In genomic region chr5:139921666-139922065, GRCm38 (mm10) we compare ENCODE assay signal across 23 mouse cellular contexts. TPM values are rescaled to one million over a fixed set of nuclear protein-coding genes. Genes with fewer than 3 reads are reported as not detected.
DNase-seq lines count a peak whose midpoint lies in the region; ATAC-seq and TF ChIP-seq lines count a peak whose summit lies in the region.
"Had no signal": no experiment of that assay in that cellular context is flagged by ENCODE, and none has a peak within 500 bp of the region (broad histone marks: within the 10 kb centered on the region; RNA-seq: fewer than 3 reads in every experiment).

No protein-coding gene starts in this region.

- TF ChIP-seq CTCF in C2C12 (IDR thresholded peaks at IDR 0.05; ENCODE audit: control insufficient read depth, insufficient read depth, insufficient read length), result no peak

- H3K27ac ChIP-seq in hindbrain, embryonic 16.5 days (ENCODE audit: low read depth, low read length), result no peak overlapping the region
- H3K27ac ChIP-seq: forebrain, embryonic 12.5 days; forebrain, embryonic 15.5 days; heart, embryonic 13.5 days; hindbrain, embryonic 12.5 days; hindbrain, embryonic 15.5 days; intestine, embryonic 15.5 days had no signal

- no peak overlapping the region for H3K4me2 ChIP-seq in hindbrain, embryonic 16.5 days (ENCODE audit: low read length)
- H3K4me2 ChIP-seq: forebrain, embryonic 12.5 days; forebrain, embryonic 15.5 days; heart, embryonic 13.5 days; hindbrain, embryonic 12.5 days; hindbrain, embryonic 15.5 days; intestine, embryonic 15.5 days had no signal

- no peaks in the 10 kb centered on the region for H3K36me3 ChIP-seq in C2C12 (ENCODE audit: control insufficient read depth, insufficient read depth)
- H3K36me3 ChIP-seq in hindbrain, embryonic 16.5 days (ENCODE audit: control insufficient read depth, insufficient read depth, low read length), result no peaks in the 10 kb centered on the region
- H3K36me3 ChIP-seq: forebrain, embryonic 12.5 days; forebrain, embryonic 15.5 days; G1E; heart, embryonic 13.5 days; hindbrain, embryonic 12.5 days; hindbrain, embryonic 15.5 days; intestine, embryonic 15.5 days had no signal

- no peak overlapping the region for H3K4me3 ChIP-seq in C2C12 (ENCODE audit: insufficient read depth, poor library complexity, severe bottlenecking)
- H3K4me3 ChIP-seq in hindbrain, embryonic 16.5 days (ENCODE audit: low read length), result no peak overlapping the region
- H3K4me3 ChIP-seq: forebrain, embryonic 12.5 days; forebrain, embryonic 15.5 days; heart, embryonic 13.5 days; hindbrain, embryonic 12.5 days; hindbrain, embryonic 15.5 days; intestine, embryonic 15.5 days had no signal

- no peak overlapping the region for H3K9ac ChIP-seq in hindbrain, embryonic 16.5 days (ENCODE audit: low read depth, low read length)
- H3K9ac ChIP-seq: forebrain, embryonic 12.5 days; forebrain, embryonic 15.5 days; heart, embryonic 13.5 days; hindbrain, embryonic 12.5 days; hindbrain, embryonic 15.5 days; intestine, embryonic 15.5 days had no signal

- no peaks in the 10 kb centered on the region for H3K4me1 ChIP-seq in hindbrain, embryonic 16.5 days (ENCODE audit: control insufficient read depth, insufficient read depth, low read depth, low read length)
- H3K4me1 ChIP-seq: forebrain, embryonic 12.5 days; forebrain, embryonic 15.5 days; heart, embryonic 13.5 days; hindbrain, embryonic 12.5 days; hindbrain, embryonic 15.5 days; intestine, embryonic 15.5 days had no signal

- H3K27me3 ChIP-seq in C2C12 (ENCODE audit: control insufficient read depth, insufficient read depth, insufficient read length), result peaks cover 4% of the 10 kb centered on the region
- H3K27me3 ChIP-seq in hindbrain, embryonic 16.5 days (replicated peaks; ENCODE audit: control insufficient read depth, insufficient read depth, low read length), result peaks cover 2% of the 10 kb centered on the region; the same call in 1 of the 2 replicates
- H3K27me3 ChIP-seq: hindbrain, embryonic 15.5 days had no signal

- no peaks in the 10 kb centered on the region for H3K79me3 ChIP-seq in C2C12 (ENCODE audit: low read depth)

- no peak for ATAC-seq in activated CD4-positive, CD25-positive, alpha-beta regulatory T cell, adult 4 months
- ATAC-seq in hindbrain, embryonic 16.5 days, result no peak
- ATAC-seq: forebrain, embryonic 15.5 days; intestine, embryonic 15.5 days had no signal

- H3ac ChIP-seq in C2C12 (ENCODE audit: control insufficient read depth, insufficient read length, low read depth), result no peak overlapping the region

- DNase-seq in 3134 (ENCODE audit: extremely low read depth, insufficient read length, low spot score), result peak; percentile 59
- peak; percentile 33 for DNase-seq in brain, adult 2 months (ENCODE audit: low read depth, low spot score)
- DNase-seq in adrenal gland, postnatal 36 days, result no peak
- DNase-seq: adrenal gland, postnatal 10 days; cerebellum, adult 11-12 months; cerebellum, adult 9-10 months; cerebellum, postnatal 14 days; gastrocnemius, postnatal 25 days; heart, adult 18-20 months; kidney, adult 11 months; kidney, adult 8-10 months had no signal

- no peaks in the 10 kb centered on the region for H3K9me3 ChIP-seq in hindbrain, embryonic 16.5 days (ENCODE audit: control insufficient read depth, low read length)
- H3K9me3 ChIP-seq: forebrain, embryonic 15.5 days; hindbrain, embryonic 12.5 days; hindbrain, embryonic 15.5 days; intestine, embryonic 15.5 days had no signal

- no peaks in the 10 kb centered on the region for H3K79me2 ChIP-seq in C2C12 (ENCODE audit: control insufficient read depth, insufficient read depth)

- WGBS in hindbrain, embryonic 16.5 days, result 60% methylated on average over 11 of the region's 11 CpGs

TF ChIP-seq in C2C12, 6 proteins besides CTCF, POLR2A, EP300 and RAD21:
- TF ChIP-seq MAX (IDR thresholded peaks at IDR 0.05) (no peak), CEBPB (IDR thresholded peaks at IDR 0.05; ENCODE audit: low read depth) (no peak), FOSL1 (IDR thresholded peaks at IDR 0.05; ENCODE audit: insufficient read depth, low read length, poor library complexity, severe bottlenecking) (peak; percentile 59), MYOD1 (IDR thresholded peaks at IDR 0.05; ENCODE audit: control insufficient read depth, insufficient read length, low read depth) (no peak), MYOG (IDR thresholded peaks at IDR 0.05; ENCODE audit: control insufficient read depth, extremely low read depth, insufficient read length) (no peak), USF1 (IDR thresholded peaks at IDR 0.05; ENCODE audit: low read depth) (no peak)

RNA-seq across cellular contexts. Expression of gene Elfn1, which starts 13.9 kb away (rescaled TPM):
- polyA plus RNA-seq in C2C12 (2012; fragmentation: generic; extraction: Trizol), result 0.04 TPM
- polyA plus RNA-seq in activated CD4-positive, CD25-positive, alpha-beta regulatory T cell, adult 4 months (2017; shearing (Covaris generic)), result not detected
- 2.8 and 3.7 TPM in 2 replicates for polyA plus RNA-seq in hindbrain, embryonic 16.5 days (2015; fragmentation: Nextera tagmentation; extraction: Ambion mirVana)
- total RNA-seq in adrenal gland, postnatal 36 days (2021), result 10 to 100 TPM in 1 of 2 experiments, under 1 TPM in 1; 0.46 to 20.1 TPM
- total RNA-seq: gastrocnemius, adult 8-10 months; gastrocnemius, postnatal 25 days; hematopoietic stem cell, adult 5-6 weeks had no signal
- polyA plus RNA-seq: G1E had no signal

Comparison
In these comparisons a context has a peak if more than half of its experiments do, and no peak if none do; other contexts are left out.
1. DNase-seq: peak in 3134 (single experiment) and brain, adult 2 months (single experiment); none in adrenal gland, postnatal 36 days (0 of 2).